Mouse (Mus musculus) thymus, adult 2 months (tissue): ENCODE measurements around the gene Map7d3.

Source experiments
- CTCF ChIP-seq: fragments of 200-500 bp; IDR thresholded peaks from 2 replicates; pipeline ENCODE4 v1.5.1; 2012; ENCODE audit warnings: mild to moderate bottlenecking, control low read depth, low read length, moderate library complexity, borderline replicate concordance; ENCODE audit not compliant: control insufficient read depth, poor library complexity, insufficient read depth; ENCODE audit errors: extremely low read depth
- POLR2A ChIP-seq: fragments of 200-500 bp; IDR thresholded peaks from 2 replicates; pipeline ENCODE4 v1.6.1; 2012; ENCODE audit warnings: mild to moderate bottlenecking, low read length, control low read depth, moderate library complexity; ENCODE audit not compliant: control insufficient read depth, poor library complexity, insufficient read depth; ENCODE audit errors: extremely low read depth

DNA sequence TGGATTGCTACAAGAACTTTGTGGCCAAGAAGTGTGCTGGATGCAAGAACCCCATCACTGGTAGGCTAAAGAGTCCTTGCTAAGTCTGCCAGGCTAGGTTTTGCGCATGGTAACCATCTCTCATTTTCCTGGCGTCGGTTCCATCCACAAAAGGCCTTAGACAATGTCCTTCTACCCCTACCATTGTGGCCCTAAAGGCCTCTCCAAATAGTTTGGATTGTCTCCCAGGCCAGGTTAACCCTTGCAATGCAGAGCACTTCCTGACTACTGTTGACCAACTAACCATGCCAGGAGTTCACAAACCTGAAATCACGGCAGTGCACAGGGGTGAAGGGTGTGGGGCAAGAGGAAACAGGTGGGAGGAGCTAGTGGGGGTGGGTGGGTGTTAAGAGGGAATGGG is 31.5 kb downstream of the Map7d3 start:
- TF ChIP-seq CTCF (no peak), POLR2A (no peak)
